Mouse (Mus musculus) limb, embryonic 10.5 days (tissue): Measurements from ENCODE around the gene B130006D01Rik. TPM values are rescaled to one million over a fixed set of nuclear protein-coding genes. Genes with fewer than 3 reads are reported as not detected.
"Not testable (repeated sequence)": the region's sequence is repeated elsewhere in the genome, so short reads cannot be mapped to it uniquely, and the experiment has no call there.

Experiments used
- DNase-seq: peaks from one replicate; pipeline ENCODE4 v3.0.0-alpha.2; 2017; ENCODE audit warnings: low spot score
- H3K27ac ChIP-seq: fragments of 300-500 bp; sonication (generic); 2 replicates; pipeline ENCODE4 v1.5.1; 2016; ENCODE audit warnings: mild to moderate bottlenecking
- H3K27me3 ChIP-seq: fragments of 300-500 bp; sonication (generic); 2 replicates; pipeline ENCODE4 v1.6.1; 2016; ENCODE audit warnings: low read depth, mild to moderate bottlenecking; ENCODE audit not compliant: poor library complexity, severe bottlenecking
- H3K36me3 ChIP-seq: fragments of 300-500 bp; sonication (generic); 2 replicates; pipeline ENCODE4 v1.6.1; 2016; ENCODE audit warnings: mild to moderate bottlenecking, moderate library complexity
- H3K4me1 ChIP-seq: fragments of 300-500 bp; sonication (generic); 2 replicates; pipeline ENCODE4 v1.6.1; 2016
- H3K4me3 ChIP-seq: fragments of 300-500 bp; sonication (generic); 2 replicates; pipeline ENCODE4 v1.5.1; 2016; ENCODE audit warnings: mild to moderate bottlenecking, moderate library complexity
- H3K9me3 ChIP-seq: fragments of 300-500 bp; sonication (generic); replicated peaks from 2 replicates; pipeline ENCODE4 v1.6.1; 2016; ENCODE audit warnings: mild to moderate bottlenecking
- WGBS: fragments of 180-500 bp; shearing (Covaris S2); methylation state at CpG from one replicate; pipeline ENCODE4 v1.1.7; 2016; 5-methylcytosine and 5-hydroxymethylcytosine counted together
- polyA plus RNA-seq: library from polyadenylated mRNA; unstranded; fragments of >200 nt; fragmentation: Nextera tagmentation; extraction: Ambion mirVana; gene quantifications from 2 replicates; pipeline ENCODE4 v1.2.1, GENCODE M21; 2016

Gene B130006D01Rik
- polyA plus RNA-seq, 1 experiment from 2014 or later = 2.3 TPM

- no peak for DNase-seq
- no peaks in the 10 kb centered on the region for H3K9me3 ChIP-seq
- no peaks in the 10 kb centered on the region for H3K4me1 ChIP-seq
- 93% methylated on average over 4 of the region's 4 CpGs for WGBS
- H3K36me3 ChIP-seq = peaks cover 2% of the 10 kb centered on the region; the same call in 1 of the 2 replicates
- H3K4me3 ChIP-seq = no peak overlapping the region
- no peak overlapping the region for H3K27ac ChIP-seq
- no peaks in the 10 kb centered on the region for H3K27me3 ChIP-seq
Measured at GRCm38 (mm10) chr11:95724466-95724865, 1.1 kb downstream of the B130006D01Rik start.

GRCm38 (mm10) chr11:95726156-95726555 is 2.8 kb downstream of the B130006D01Rik start:
- H3K9me3 ChIP-seq = no peaks in the 10 kb centered on the region
- H3K36me3 ChIP-seq = no peaks in the 10 kb centered on the region
- no peak overlapping the region for H3K27ac ChIP-seq
- WGBS = 87% methylated on average over 4 of the region's 4 CpGs
- no peak for DNase-seq
- no peaks in the 10 kb centered on the region for H3K4me1 ChIP-seq
- no peaks in the 10 kb centered on the region for H3K27me3 ChIP-seq
- H3K4me3 ChIP-seq = no peak overlapping the region

- Histone ChIP-seq H3K36me3 (no peaks in the 10 kb centered on the region), H3K9me3 (no peaks in the 10 kb centered on the region), H3K4me3 (no peak overlapping the region), H3K27me3 (no peaks in the 10 kb centered on the region), H3K4me1 (no peaks in the 10 kb centered on the region), H3K27ac (no peak overlapping the region)
- WGBS = 91% methylated on average over 5 of the region's 5 CpGs
- DNase-seq = no peak
Measured at GRCm38 (mm10) chr11:95727947-95728346, 4.6 kb downstream of the B130006D01Rik start.

GRCm38 (mm10) chr11:95728916-95729907 is 5.8 kb downstream of the B130006D01Rik start:
- H3K27me3 ChIP-seq = no peaks in the 10 kb centered on the region
- H3K36me3 ChIP-seq = no peaks in the 10 kb centered on the region
- WGBS = 86% methylated on average over 12 of the region's 12 CpGs
- H3K4me3 ChIP-seq = no peak overlapping the region
- H3K4me1 ChIP-seq = no peaks in the 10 kb centered on the region
- no peak for DNase-seq
- H3K27ac ChIP-seq = no peak overlapping the region
- no peaks in the 10 kb centered on the region for H3K9me3 ChIP-seq

GRCm38 (mm10) chr11:95734485-95734884 is 11.1 kb downstream of the B130006D01Rik start:
- no peak for DNase-seq
- no peaks in the 10 kb centered on the region for H3K36me3 ChIP-seq
- no peaks in the 10 kb centered on the region for H3K27me3 ChIP-seq
- H3K4me3 ChIP-seq = no peak overlapping the region
- no peaks in the 10 kb centered on the region for H3K4me1 ChIP-seq
- H3K27ac ChIP-seq = no peak overlapping the region
- WGBS = 96% methylated on average over 2 of the region's 2 CpGs
- no peaks in the 10 kb centered on the region for H3K9me3 ChIP-seq

GRCm38 (mm10) chr11:95737811-95738210 is 14.4 kb downstream of the B130006D01Rik start:
- no peaks in the 10 kb centered on the region for H3K4me1 ChIP-seq
- DNase-seq = no peak
- H3K9me3 ChIP-seq = no peaks in the 10 kb centered on the region
- H3K36me3 ChIP-seq = no peaks in the 10 kb centered on the region; the same call in 1 of the 2 replicates
- no peak overlapping the region for H3K4me3 ChIP-seq
- no peaks in the 10 kb centered on the region for H3K27me3 ChIP-seq
- 92% methylated on average over 3 of the region's 3 CpGs for WGBS
- no peak overlapping the region for H3K27ac ChIP-seq

GRCm38 (mm10) chr11:95744521-95744920 is 21.1 kb downstream of the B130006D01Rik start:
- 96% methylated on average over 2 of the region's 2 CpGs for WGBS
- H3K27ac ChIP-seq = no peak overlapping the region
- no peaks in the 10 kb centered on the region for H3K27me3 ChIP-seq
- no peaks in the 10 kb centered on the region for H3K9me3 ChIP-seq
- H3K4me1 ChIP-seq = no peaks in the 10 kb centered on the region
- DNase-seq = no peak
- H3K4me3 ChIP-seq = no peak overlapping the region
- H3K36me3 ChIP-seq = peaks cover 23% of the 10 kb centered on the region

- WGBS = 88% methylated on average over 4 of the region's 4 CpGs
- no peak overlapping the region for H3K27ac ChIP-seq
- no peaks in the 10 kb centered on the region for H3K4me1 ChIP-seq
- no peaks in the 10 kb centered on the region for H3K9me3 ChIP-seq
- H3K27me3 ChIP-seq = no peaks in the 10 kb centered on the region
- no peak for DNase-seq
- peaks cover 38% of the 10 kb centered on the region for H3K36me3 ChIP-seq
- H3K4me3 ChIP-seq = no peak overlapping the region
Measured at GRCm38 (mm10) chr11:95746821-95747220, 23.4 kb downstream of the B130006D01Rik start.

GRCm38 (mm10) chr11:95748331-95748730 is 24.9 kb downstream of the B130006D01Rik start:
- Histone ChIP-seq H3K36me3 (peaks cover 47% of the 10 kb centered on the region), H3K27me3 (no peaks in the 10 kb centered on the region), H3K27ac (no peak overlapping the region), H3K9me3 (no peaks in the 10 kb centered on the region), H3K4me3 (no peak overlapping the region), H3K4me1 (no peaks in the 10 kb centered on the region)
- no peak for DNase-seq
- 92% methylated on average over 5 of the region's 5 CpGs for WGBS

- H3K9me3 ChIP-seq = no peaks in the 10 kb centered on the region
- H3K27me3 ChIP-seq = no peaks in the 10 kb centered on the region
- no peaks in the 10 kb centered on the region for H3K4me1 ChIP-seq
- no peak overlapping the region for H3K4me3 ChIP-seq
- no peak for DNase-seq
- WGBS = 90% methylated on average over 15 of the region's 15 CpGs
- peaks cover 54% of the 10 kb centered on the region for H3K36me3 ChIP-seq
- H3K27ac ChIP-seq = no peak overlapping the region
Measured at GRCm38 (mm10) chr11:95749619-95750018, 26.2 kb downstream of the B130006D01Rik start.

- WGBS = 15% methylated on average over 1 of the region's 1 CpGs
- H3K4me3 ChIP-seq = no peak overlapping the region
Measured at GRCm38 (mm10) chr11:95750995-95751394, 27.6 kb downstream of the B130006D01Rik start.

GRCm38 (mm10) chr11:95755137-95755536 is 31.8 kb downstream of the B130006D01Rik start:
- not testable (repeated sequence) for H3K4me3 ChIP-seq, H3K27me3 ChIP-seq, H3K4me1 ChIP-seq, H3K9me3 ChIP-seq, H3K27ac ChIP-seq, DNase-seq
- H3K36me3 ChIP-seq = peaks cover 81% of the 10 kb centered on the region
- 99% methylated on average over 4 of the region's 4 CpGs for WGBS

More at GRCm38 (mm10) chr11:95750995-95751394, 27.6 kb downstream of the B130006D01Rik start:
- H3K27me3 ChIP-seq = no peaks in the 10 kb centered on the region
- H3K36me3 ChIP-seq = peaks cover 66% of the 10 kb centered on the region
- no peaks in the 10 kb centered on the region for H3K9me3 ChIP-seq
- DNase-seq = peak; percentile 82
- H3K4me1 ChIP-seq = no peaks in the 10 kb centered on the region
- no peak overlapping the region for H3K27ac ChIP-seq

GRCm38 (mm10) chr11:95760521-95760920 is 37.1 kb downstream of the B130006D01Rik start:
- H3K36me3 ChIP-seq = peaks cover 67% of the 10 kb centered on the region
- H3K4me3 ChIP-seq = no peak overlapping the region
- no peaks in the 10 kb centered on the region for H3K27me3 ChIP-seq
- H3K27ac ChIP-seq = no peak overlapping the region
- H3K4me1 ChIP-seq = no peaks in the 10 kb centered on the region
- no peaks in the 10 kb centered on the region for H3K9me3 ChIP-seq
- no peak for DNase-seq
- 92% methylated on average over 5 of the region's 5 CpGs for WGBS
